ENCODE assay signal across 27 mouse cellular contexts in genomic region chr1:24143504-24143903, GRCm38 (mm10). TPM values are rescaled to one million over a fixed set of nuclear protein-coding genes. Genes with fewer than 3 reads are reported as not detected.
DNase-seq lines count a peak whose midpoint lies in the region; ATAC-seq and TF ChIP-seq lines count a peak whose summit lies in the region.
"Had no signal": no experiment of that assay in that cellular context is flagged by ENCODE, and none has a peak within 500 bp of the region (broad histone marks: within the 10 kb centered on the region; RNA-seq: fewer than 3 reads in every experiment).

No protein-coding gene starts in this region.

- H3K27ac ChIP-seq in forebrain, embryonic 14.5 days (ENCODE audit: low read depth, low read length): no peak overlapping the region
- no peak overlapping the region for H3K27ac ChIP-seq in forebrain, embryonic 10.5 days
- H3K27ac ChIP-seq in forebrain, postnatal 0 days (ENCODE audit: low read depth, low read length): no peak overlapping the region
- H3K27ac ChIP-seq in forebrain, embryonic 11.5 days (ENCODE audit: low read depth, low read length): no peak overlapping the region
- no peak overlapping the region for H3K27ac ChIP-seq in midbrain, postnatal 0 days (ENCODE audit: low read depth, low read length)
- no peak overlapping the region for H3K27ac ChIP-seq in midbrain, embryonic 10.5 days (replicated peaks)
- H3K27ac ChIP-seq: embryonic facial prominence, embryonic 12.5 days; embryonic facial prominence, embryonic 15.5 days; heart, adult 2 months; heart, embryonic 10.5 days; heart, embryonic 13.5 days; hindbrain, embryonic 15.5 days; intestine, embryonic 15.5 days had no signal

- DNase-seq in forebrain, embryonic 14.5 days (ENCODE audit: low spot score): peak; percentile 44
- no peak for DNase-seq in forebrain, embryonic 10.5 days (ENCODE audit: extremely low spot score, low spot score)
- peak; percentile 42 for DNase-seq in forebrain, postnatal 0 days
- DNase-seq in forebrain, embryonic 11.5 days (ENCODE audit: low spot score): no peak
- peak; percentile 12 for DNase-seq in midbrain, postnatal 0 days (ENCODE audit: low spot score)
- no peak for DNase-seq in midbrain, embryonic 10.5 days (ENCODE audit: low spot score)
- DNase-seq in right cerebral cortex, postnatal 14 days: no peak
- DNase-seq: adrenal gland, adult 8-10 months; adrenal gland, postnatal 25 days; cerebellum, adult 11 months; cerebellum, adult 2 months; cerebellum, adult 9-11 months; cerebellum, postnatal 25 days; gastrocnemius, postnatal 10 days; gastrocnemius, postnatal 36 days; heart, adult 2 months; heart, postnatal 14 days; heart, postnatal 4 days had no signal

- no peaks in the 10 kb centered on the region for H3K27me3 ChIP-seq in forebrain, embryonic 14.5 days (replicated peaks; ENCODE audit: control insufficient read depth, insufficient read depth, low read length)
- no peaks in the 10 kb centered on the region for H3K27me3 ChIP-seq in forebrain, embryonic 10.5 days (ENCODE audit: poor library complexity, severe bottlenecking)
- H3K27me3 ChIP-seq in forebrain, postnatal 0 days (ENCODE audit: insufficient read depth, low read length): no peaks in the 10 kb centered on the region
- no peaks in the 10 kb centered on the region for H3K27me3 ChIP-seq in forebrain, embryonic 11.5 days (ENCODE audit: control insufficient read depth, insufficient read depth, low read length)
- H3K27me3 ChIP-seq in midbrain, postnatal 0 days (ENCODE audit: insufficient read depth, low read length): no peaks in the 10 kb centered on the region
- no peaks in the 10 kb centered on the region for H3K27me3 ChIP-seq in midbrain, embryonic 10.5 days (ENCODE audit: low read depth, poor library complexity, severe bottlenecking)
- H3K27me3 ChIP-seq: embryonic facial prominence, embryonic 12.5 days; embryonic facial prominence, embryonic 15.5 days; heart, embryonic 13.5 days; hindbrain, embryonic 15.5 days; intestine, embryonic 15.5 days had no signal

- H3K36me3 ChIP-seq in forebrain, embryonic 14.5 days (ENCODE audit: control insufficient read depth, insufficient read depth, low read length): no peaks in the 10 kb centered on the region
- no peaks in the 10 kb centered on the region for H3K36me3 ChIP-seq in forebrain, embryonic 10.5 days (replicated peaks)
- H3K36me3 ChIP-seq in forebrain, postnatal 0 days (ENCODE audit: insufficient read depth): no peaks in the 10 kb centered on the region
- no peaks in the 10 kb centered on the region for H3K36me3 ChIP-seq in forebrain, embryonic 11.5 days (ENCODE audit: control insufficient read depth, insufficient read depth, low read length)
- no peaks in the 10 kb centered on the region for H3K36me3 ChIP-seq in midbrain, postnatal 0 days (ENCODE audit: insufficient read depth, low read length)
- H3K36me3 ChIP-seq in midbrain, embryonic 10.5 days: no peaks in the 10 kb centered on the region
- H3K36me3 ChIP-seq: embryonic facial prominence, embryonic 12.5 days; embryonic facial prominence, embryonic 15.5 days; heart, embryonic 10.5 days; heart, embryonic 13.5 days; hindbrain, embryonic 15.5 days; intestine, embryonic 15.5 days had no signal

- 82% methylated on average over 8 of the region's 8 CpGs for WGBS in forebrain, embryonic 14.5 days
- WGBS in forebrain, embryonic 10.5 days: 87% methylated on average over 8 of the region's 8 CpGs
- WGBS in forebrain, postnatal 0 days: 69% methylated on average over 8 of the region's 8 CpGs
- WGBS in forebrain, embryonic 11.5 days: 86% methylated on average over 8 of the region's 8 CpGs
- 67% methylated on average over 8 of the region's 8 CpGs for WGBS in midbrain, postnatal 0 days
- WGBS in midbrain, embryonic 10.5 days: 85% methylated on average over 8 of the region's 8 CpGs

- H3K9ac ChIP-seq in forebrain, embryonic 14.5 days (ENCODE audit: low read length): no peak overlapping the region
- no peak overlapping the region for H3K9ac ChIP-seq in forebrain, postnatal 0 days
- no peak overlapping the region for H3K9ac ChIP-seq in forebrain, embryonic 11.5 days (ENCODE audit: low read length)
- no peak overlapping the region for H3K9ac ChIP-seq in midbrain, postnatal 0 days (replicated peaks; ENCODE audit: low read length, poor library complexity, severe bottlenecking)
- H3K9ac ChIP-seq: embryonic facial prominence, embryonic 12.5 days; embryonic facial prominence, embryonic 15.5 days; heart, embryonic 13.5 days; hindbrain, embryonic 15.5 days; intestine, embryonic 15.5 days had no signal

- H3K4me1 ChIP-seq in forebrain, embryonic 14.5 days (ENCODE audit: control insufficient read depth, insufficient read depth, low read length): peaks cover 5% of the 10 kb centered on the region; the same call in 1 of the 2 replicates
- H3K4me1 ChIP-seq in forebrain, embryonic 10.5 days: peaks cover 24% of the 10 kb centered on the region
- no peaks in the 10 kb centered on the region for H3K4me1 ChIP-seq in forebrain, postnatal 0 days (ENCODE audit: insufficient read depth)
- H3K4me1 ChIP-seq in forebrain, embryonic 11.5 days (replicated peaks; ENCODE audit: control insufficient read depth, insufficient read depth, low read length): no peaks in the 10 kb centered on the region; the same call in 1 of the 2 replicates
- H3K4me1 ChIP-seq in midbrain, postnatal 0 days (ENCODE audit: insufficient read depth, low read length): no peaks in the 10 kb centered on the region
- H3K4me1 ChIP-seq in midbrain, embryonic 10.5 days: peaks cover 17% of the 10 kb centered on the region; the same call in 1 of the 2 replicates
- H3K4me1 ChIP-seq: embryonic facial prominence, embryonic 12.5 days; embryonic facial prominence, embryonic 15.5 days; heart, embryonic 10.5 days; heart, embryonic 13.5 days; intestine, embryonic 15.5 days had no signal

- no peaks in the 10 kb centered on the region for H3K9me3 ChIP-seq in forebrain, embryonic 14.5 days (replicated peaks; ENCODE audit: control insufficient read depth, low read length)
- H3K9me3 ChIP-seq in forebrain, embryonic 10.5 days: no peaks in the 10 kb centered on the region
- H3K9me3 ChIP-seq in forebrain, postnatal 0 days (ENCODE audit: low read length): no peaks in the 10 kb centered on the region
- H3K9me3 ChIP-seq in forebrain, embryonic 11.5 days (ENCODE audit: control insufficient read depth, low read length): no peaks in the 10 kb centered on the region
- H3K9me3 ChIP-seq in midbrain, postnatal 0 days (ENCODE audit: low read length): no peaks in the 10 kb centered on the region
- no peaks in the 10 kb centered on the region for H3K9me3 ChIP-seq in midbrain, embryonic 10.5 days (replicated peaks)
- H3K9me3 ChIP-seq: embryonic facial prominence, embryonic 12.5 days; embryonic facial prominence, embryonic 15.5 days; heart, embryonic 10.5 days; heart, embryonic 13.5 days; hindbrain, embryonic 15.5 days; intestine, embryonic 15.5 days had no signal

- TF ChIP-seq CTCF in forebrain, postnatal 0 days (IDR thresholded peaks at IDR 0.05; ENCODE audit: low read depth): no peak
- no peak for TF ChIP-seq CTCF in midbrain, postnatal 0 days (IDR thresholded peaks at IDR 0.05)

- no peak overlapping the region for H3K4me3 ChIP-seq in forebrain, embryonic 14.5 days (ENCODE audit: low read depth, low read length)
- H3K4me3 ChIP-seq in forebrain, embryonic 10.5 days: no peak overlapping the region
- no peak overlapping the region for H3K4me3 ChIP-seq in forebrain, postnatal 0 days (ENCODE audit: low read depth, low read length)
- no peak overlapping the region for H3K4me3 ChIP-seq in forebrain, embryonic 11.5 days (ENCODE audit: low read depth, low read length)
- no peak overlapping the region for H3K4me3 ChIP-seq in midbrain, postnatal 0 days (ENCODE audit: low read depth, low read length)
- no peak overlapping the region for H3K4me3 ChIP-seq in midbrain, embryonic 10.5 days
- H3K4me3 ChIP-seq: embryonic facial prominence, embryonic 12.5 days; embryonic facial prominence, embryonic 15.5 days; heart, adult 2 months; heart, embryonic 10.5 days; heart, embryonic 13.5 days; hindbrain, embryonic 15.5 days; intestine, embryonic 15.5 days had no signal

- ATAC-seq in forebrain, embryonic 14.5 days: no peak
- peak; percentile 54 for ATAC-seq in forebrain, postnatal 0 days
- ATAC-seq in forebrain, embryonic 11.5 days (replicated peaks; ENCODE audit: low FRiP score): no peak
- ATAC-seq in midbrain, postnatal 0 days (ENCODE audit: low FRiP score): no peak
- ATAC-seq: activated CD4-positive, CD25-positive, alpha-beta regulatory T cell, adult 4 months; intestine, embryonic 15.5 days had no signal

- no peak overlapping the region for H3K4me2 ChIP-seq in forebrain, embryonic 14.5 days (ENCODE audit: low read length)
- no peak overlapping the region for H3K4me2 ChIP-seq in forebrain, postnatal 0 days (ENCODE audit: low read depth)
- H3K4me2 ChIP-seq in forebrain, embryonic 11.5 days (ENCODE audit: low read depth, low read length, severe bottlenecking): no peak overlapping the region
- no peak overlapping the region for H3K4me2 ChIP-seq in midbrain, postnatal 0 days (ENCODE audit: low read depth, low read length, poor library complexity, severe bottlenecking)
- H3K4me2 ChIP-seq: embryonic facial prominence, embryonic 12.5 days; embryonic facial prominence, embryonic 15.5 days; heart, embryonic 13.5 days; hindbrain, embryonic 15.5 days; intestine, embryonic 15.5 days had no signal

RNA-seq across cellular contexts. Expression of gene Col9a1, which starts 33.9 kb away (rescaled TPM):
- polyA plus RNA-seq in forebrain, embryonic 14.5 days (2014; fragmentation: Nextera tagmentation; extraction: Ambion mirVana): 0.57 and 0.73 TPM in 2 replicates
- 20.3 and 32.1 TPM in 2 replicates for polyA plus RNA-seq in forebrain, embryonic 10.5 days (2016; fragmentation: Nextera tagmentation; extraction: Ambion mirVana)
- 3.0 and 4.2 TPM in 2 replicates for total RNA-seq in forebrain, postnatal 0 days (2014; rRNA removed)
- 1.8 and 2.0 TPM in 2 replicates for polyA plus RNA-seq in forebrain, postnatal 0 days (2015; fragmentation: Nextera tagmentation; extraction: Ambion mirVana)
- polyA plus RNA-seq in forebrain, embryonic 11.5 days (2014; fragmentation: Nextera tagmentation; extraction: Ambion mirVana): 10.4 and 12.7 TPM in 2 replicates
- 1.7 and 2.2 TPM in 2 replicates for total RNA-seq in midbrain, postnatal 0 days (2014; rRNA removed)
- 1.2 and 1.6 TPM in 2 replicates for polyA plus RNA-seq in midbrain, postnatal 0 days (2015; fragmentation: Nextera tagmentation; extraction: Ambion mirVana)
- polyA plus RNA-seq in midbrain, embryonic 10.5 days (2016; fragmentation: Nextera tagmentation; extraction: Ambion mirVana): 24.5 and 24.6 TPM in 2 replicates
- total RNA-seq: adrenal gland, adult 8-10 months; adrenal gland, postnatal 25 days; common myeloid progenitor, adult 5-6 weeks; granulocyte monocyte progenitor cell, adult 5-6 weeks had no signal
- polyA plus RNA-seq: activated CD4-positive, CD25-positive, alpha-beta regulatory T cell, adult 4 months had no signal

RNA-seq across cellular contexts. Expression of gene Fam135a, which starts 43.4 kb away (rescaled TPM):
- 28.6 and 30.5 TPM in 2 replicates for polyA plus RNA-seq in forebrain, embryonic 14.5 days (2014; fragmentation: Nextera tagmentation; extraction: Ambion mirVana)
- 41.1 and 41.9 TPM in 2 replicates for polyA plus RNA-seq in forebrain, embryonic 10.5 days (2016; fragmentation: Nextera tagmentation; extraction: Ambion mirVana)
- 32.1 and 45.4 TPM in 2 replicates for total RNA-seq in forebrain, postnatal 0 days (2014; rRNA removed)
- polyA plus RNA-seq in forebrain, postnatal 0 days (2015; fragmentation: Nextera tagmentation; extraction: Ambion mirVana): 13.4 and 19.3 TPM in 2 replicates
- polyA plus RNA-seq in forebrain, embryonic 11.5 days (2014; fragmentation: Nextera tagmentation; extraction: Ambion mirVana): 31.4 and 44.9 TPM in 2 replicates
- 38.0 and 44.4 TPM in 2 replicates for total RNA-seq in midbrain, postnatal 0 days (2014; rRNA removed)
- 19.8 and 22.0 TPM in 2 replicates for polyA plus RNA-seq in midbrain, postnatal 0 days (2015; fragmentation: Nextera tagmentation; extraction: Ambion mirVana)
- polyA plus RNA-seq in midbrain, embryonic 10.5 days (2016; fragmentation: Nextera tagmentation; extraction: Ambion mirVana): 35.4 and 35.8 TPM in 2 replicates

Comparison
In these comparisons a context has a peak if more than half of its experiments do, and no peak if none do; other contexts are left out.
1. DNase-seq: peak in forebrain, embryonic 14.5 days (single experiment), forebrain, postnatal 0 days (single experiment) and midbrain, postnatal 0 days (single experiment); none in forebrain, embryonic 10.5 days (single experiment), forebrain, embryonic 11.5 days (single experiment), midbrain, embryonic 10.5 days (single experiment) and right cerebral cortex, postnatal 14 days (single experiment).